Mouse (Mus musculus): ENCODE data around the gene Serinc3. TPM values are rescaled to one million over a fixed set of nuclear protein-coding genes. Genes with fewer than 3 reads are reported as not detected.

The Serinc3 gene
- polyA plus RNA-seq, 1 experiment from 2014 or later: 42.1 TPM

DNA sequence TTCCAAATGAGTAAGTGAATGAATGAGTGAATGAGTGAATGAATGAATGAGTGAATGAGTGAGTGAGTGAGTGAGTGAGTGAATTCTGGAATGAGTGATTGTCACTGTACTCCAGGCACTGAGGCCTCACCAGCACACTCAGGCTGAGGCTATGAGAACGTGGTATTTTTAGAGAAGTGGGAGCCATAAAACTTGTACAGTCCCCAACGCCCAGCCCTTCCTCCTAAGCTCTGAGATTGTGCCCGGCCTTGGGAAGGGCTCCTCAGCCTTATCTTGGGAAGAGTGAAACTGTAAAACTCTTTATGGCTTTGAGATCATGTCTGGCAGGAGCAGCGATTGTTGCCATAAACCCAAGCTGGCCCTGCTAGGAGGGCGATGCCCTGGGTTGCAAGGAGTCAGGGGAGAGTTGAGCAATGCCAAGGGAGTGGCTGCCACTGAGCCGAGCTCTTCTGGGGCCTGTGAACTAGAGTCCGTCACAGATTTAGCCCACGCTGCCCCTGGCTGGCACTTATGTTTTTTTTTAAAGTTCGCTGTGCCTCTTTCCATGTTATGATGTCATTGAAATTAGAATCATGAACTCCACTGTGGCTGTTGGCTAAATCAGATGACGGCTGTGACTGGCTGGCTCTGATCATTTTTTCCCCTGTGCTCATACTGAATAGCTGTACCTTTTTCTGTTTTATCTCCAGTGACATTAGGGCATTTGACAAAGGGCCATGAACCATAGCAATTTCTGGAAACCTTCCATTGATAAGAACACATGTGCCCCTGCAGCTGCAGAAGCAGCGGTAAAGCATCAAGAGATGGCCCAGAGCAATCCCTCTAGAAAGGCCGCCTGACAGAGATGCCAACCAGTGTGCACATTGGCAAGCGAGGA lies 64.6 kb downstream of the Serinc3 start:
- Histone ChIP-seq H3K9me3 (ENCODE audit: control insufficient read depth, low read length) (no peaks in the 10 kb centered on the region), H3K9ac (no peak overlapping the region), H3K4me3 (replicated peaks; ENCODE audit: low read length) (no peak overlapping the region), H3K4me2 (replicated peaks) (no peak overlapping the region), H3K27me3 (ENCODE audit: control insufficient read depth, insufficient read depth, low read length) (no peaks in the 10 kb centered on the region), H3K4me1 (replicated peaks; ENCODE audit: control insufficient read depth, insufficient read depth, low read length) (no peaks in the 10 kb centered on the region), H3K36me3 (replicated peaks; ENCODE audit: control insufficient read depth, insufficient read depth) (no peaks in the 10 kb centered on the region), H3K27ac (no peak overlapping the region)
- ATAC-seq (ENCODE audit: low FRiP score) (no peak), DNase-seq (ENCODE audit: low spot score) (no peak)
- WGBS: 80% methylated on average over 13 of the region's 13 CpGs

DNA sequence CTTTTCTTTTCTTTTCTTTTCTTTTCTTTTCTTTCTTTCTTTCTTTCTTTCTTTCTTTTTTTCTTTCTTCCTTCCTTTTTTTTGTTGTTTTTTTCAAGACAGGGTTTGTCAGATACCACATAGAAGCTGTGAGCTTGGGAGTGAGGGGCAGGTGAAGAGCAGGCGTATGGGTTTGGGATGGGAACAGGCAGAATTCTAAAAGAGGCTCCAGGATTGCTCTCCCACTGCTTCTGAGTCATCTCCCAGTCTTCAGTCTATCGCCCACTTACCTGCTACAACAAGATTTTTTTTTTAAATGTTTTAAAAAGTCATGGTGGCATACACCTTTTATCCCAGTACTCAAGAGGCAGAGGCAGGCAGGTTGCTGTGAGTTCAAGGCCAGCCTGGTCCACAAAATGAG lies 66.9 kb downstream of the Serinc3 start:
- Histone ChIP-seq H3K9ac (no peak overlapping the region), H3K4me2 (replicated peaks) (no peak overlapping the region), H3K9me3 (ENCODE audit: control insufficient read depth, low read length) (no peaks in the 10 kb centered on the region), H3K27ac (no peak overlapping the region), H3K36me3 (replicated peaks; ENCODE audit: control insufficient read depth, insufficient read depth) (no peaks in the 10 kb centered on the region), H3K27me3 (ENCODE audit: control insufficient read depth, insufficient read depth, low read length) (no peaks in the 10 kb centered on the region), H3K4me1 (replicated peaks; ENCODE audit: control insufficient read depth, insufficient read depth, low read length) (no peaks in the 10 kb centered on the region), H3K4me3 (replicated peaks; ENCODE audit: low read length) (no peak overlapping the region)
- DNase-seq (ENCODE audit: low spot score) (no peak), ATAC-seq (ENCODE audit: low FRiP score) (no peak)
- WGBS: 88% methylated on average over 2 of the region's 2 CpGs

DNA sequence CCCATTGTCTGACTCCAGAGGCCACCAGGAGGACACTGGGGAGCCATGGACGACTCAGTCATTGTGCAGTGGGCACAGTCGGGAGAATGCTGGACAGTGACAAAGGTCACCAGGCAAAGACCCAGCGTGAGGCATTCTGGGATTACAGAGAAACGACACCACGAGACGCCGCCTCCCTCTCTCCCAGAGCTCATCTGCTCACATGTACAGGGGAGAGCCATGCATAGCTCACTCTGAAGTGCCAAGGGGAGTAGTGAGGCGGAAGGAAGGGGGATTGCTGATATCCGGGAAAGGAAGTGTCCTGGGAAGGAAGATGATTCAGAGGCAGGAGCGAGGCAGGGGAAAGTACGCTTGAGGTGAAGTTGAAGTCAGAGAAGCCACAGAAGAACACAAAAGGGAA lies 69.7 kb downstream of the Serinc3 start:
- Histone ChIP-seq H3K27me3 (ENCODE audit: control insufficient read depth, insufficient read depth, low read length) (no peaks in the 10 kb centered on the region), H3K36me3 (replicated peaks; ENCODE audit: control insufficient read depth, insufficient read depth) (no peaks in the 10 kb centered on the region), H3K4me3 (replicated peaks; ENCODE audit: low read length) (no peak overlapping the region), H3K9me3 (ENCODE audit: control insufficient read depth, low read length) (no peaks in the 10 kb centered on the region), H3K9ac (no peak overlapping the region), H3K4me1 (replicated peaks; ENCODE audit: control insufficient read depth, insufficient read depth, low read length) (no peaks in the 10 kb centered on the region), H3K27ac (no peak overlapping the region), H3K4me2 (replicated peaks) (no peak overlapping the region)
- 35% methylated on average over 11 of the region's 11 CpGs for WGBS
- DNase-seq (ENCODE audit: low spot score) (no peak), ATAC-seq (ENCODE audit: low FRiP score) (no peak)

DNA sequence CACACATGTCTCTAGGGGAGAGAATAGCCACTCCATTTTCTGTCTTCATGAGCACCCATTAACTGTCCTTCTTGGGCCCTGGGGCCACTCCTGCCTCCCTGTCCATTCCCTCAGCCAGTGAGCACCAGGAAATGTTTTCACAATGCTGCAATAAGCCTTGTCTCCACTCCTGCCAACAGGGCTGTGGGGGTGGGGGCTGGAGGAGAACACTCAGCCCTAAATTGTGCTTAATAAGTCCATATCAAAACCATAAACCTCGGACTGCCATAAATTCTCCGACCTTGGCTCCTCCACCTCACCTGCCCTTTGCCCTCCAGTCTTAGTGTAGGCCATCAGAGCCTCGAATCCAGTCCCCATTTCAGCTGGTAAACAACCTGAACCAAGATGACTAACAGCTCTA lies 70.6 kb downstream of the Serinc3 start:
- Histone ChIP-seq H3K27me3 (ENCODE audit: control insufficient read depth, insufficient read depth, low read length) (no peaks in the 10 kb centered on the region), H3K4me2 (replicated peaks) (no peak overlapping the region), H3K4me1 (replicated peaks; ENCODE audit: control insufficient read depth, insufficient read depth, low read length) (no peaks in the 10 kb centered on the region), H3K9me3 (ENCODE audit: control insufficient read depth, low read length) (no peaks in the 10 kb centered on the region), H3K27ac (no peak overlapping the region), H3K9ac (no peak overlapping the region), H3K4me3 (replicated peaks; ENCODE audit: low read length) (no peak overlapping the region), H3K36me3 (replicated peaks; ENCODE audit: control insufficient read depth, insufficient read depth) (no peaks in the 10 kb centered on the region)
- ATAC-seq (ENCODE audit: low FRiP score): no peak
- no peak for DNase-seq (ENCODE audit: low spot score)
- 91% methylated on average over 3 of the region's 3 CpGs for WGBS

Other genes with a start within 250 kb of the Serinc3 start
- gene Jph2, start 247.1 kb downstream of the Serinc3 start, polyA plus RNA-seq (2014; fragmentation: Nextera tagmentation; extraction: Ambion mirVana): 0.27 and 0.37 TPM in 2 replicates
- 74.8 and 78.9 TPM in 2 replicates for gene Oser1, start 220.4 kb downstream of the Serinc3 start, polyA plus RNA-seq (2014; fragmentation: Nextera tagmentation; extraction: Ambion mirVana)
- gene Gdap1l1, start 206.7 kb downstream of the Serinc3 start, polyA plus RNA-seq (2014; fragmentation: Nextera tagmentation; extraction: Ambion mirVana): 121 and 137 TPM in 2 replicates
- gene Fitm2, start 172.5 kb downstream of the Serinc3 start, polyA plus RNA-seq (2014; fragmentation: Nextera tagmentation; extraction: Ambion mirVana): 16.3 and 18.7 TPM in 2 replicates
- 0.26 and 0.29 TPM in 2 replicates for gene R3hdml, start 152.8 kb downstream of the Serinc3 start, polyA plus RNA-seq (2014; fragmentation: Nextera tagmentation; extraction: Ambion mirVana)
- gene Hnf4a, start 138.3 kb downstream of the Serinc3 start, polyA plus RNA-seq (2014; fragmentation: Nextera tagmentation; extraction: Ambion mirVana): not detected in 2 replicates
- 51.6 and 53.5 TPM in 2 replicates for gene Ttpal, start 42.8 kb downstream of the Serinc3 start, polyA plus RNA-seq (2014; fragmentation: Nextera tagmentation; extraction: Ambion mirVana)
- 107 and 117 TPM in 2 replicates for gene Pkig, start 13.3 kb upstream of the Serinc3 start, polyA plus RNA-seq (2014; fragmentation: Nextera tagmentation; extraction: Ambion mirVana)
- 3.0 and 3.3 TPM in 2 replicates for gene Ada, start 105.1 kb upstream of the Serinc3 start, polyA plus RNA-seq (2014; fragmentation: Nextera tagmentation; extraction: Ambion mirVana)
- gene Ccn5, start 175.7 kb upstream of the Serinc3 start, polyA plus RNA-seq (2014; fragmentation: Nextera tagmentation; extraction: Ambion mirVana): 0.23 TPM in 1 of 2 replicates, not detected in the other
- gene Kcnk15, start 208.5 kb upstream of the Serinc3 start, polyA plus RNA-seq (2014; fragmentation: Nextera tagmentation; extraction: Ambion mirVana): 0.29 TPM in 1 of 2 replicates, not detected in the other

All from hindbrain, embryonic 14.5 days (tissue).